Mouse (Mus musculus): ENCODE measurements around the gene Zcchc2. TPM values are rescaled to one million over a fixed set of nuclear protein-coding genes. Genes with fewer than 3 reads are reported as not detected.

Gene Zcchc2
- polyA plus RNA-seq, 1 experiment from 2014 or later, result 2.2 TPM

DNA sequence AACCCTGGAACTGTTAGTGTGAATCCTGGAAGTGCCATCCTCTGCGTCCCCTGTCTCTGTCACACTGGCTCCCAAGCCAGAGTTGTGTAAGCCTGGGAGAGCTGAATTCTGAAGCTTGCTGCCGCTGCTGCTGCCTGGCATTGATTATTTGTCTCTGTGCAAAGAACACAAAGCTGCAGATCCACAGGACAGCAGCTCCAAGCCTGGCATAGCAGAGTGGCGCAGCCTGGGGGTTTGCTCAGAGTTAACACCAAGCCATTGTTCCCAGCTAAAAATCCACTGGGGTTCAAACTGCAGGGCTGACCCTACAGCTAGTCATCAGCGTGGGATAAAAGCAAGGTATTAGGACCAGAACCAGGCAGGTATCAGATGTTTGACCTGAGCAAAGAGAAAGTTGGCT is 80.6 kb downstream of the Zcchc2 start:
- ATAC-seq (replicated peaks; ENCODE audit: extremely low read depth, insufficient read depth, low FRiP score), result 0 out of 2 replicates have a peak, but pooled peaks have one; percentile 5
- Histone ChIP-seq H3K4me3 (ENCODE audit: low read length) (no peak overlapping the region), H3K9me3 (replicated peaks; ENCODE audit: control insufficient read depth, low read length) (no peaks in the 10 kb centered on the region), H3K27ac (ENCODE audit: low read length) (no peak overlapping the region), H3K9ac (ENCODE audit: low read length) (no peak overlapping the region), H3K27me3 (ENCODE audit: control insufficient read depth, insufficient read depth, low read length) (no peaks in the 10 kb centered on the region), H3K36me3 (ENCODE audit: control insufficient read depth, insufficient read depth) (no peaks in the 10 kb centered on the region), H3K4me2 (ENCODE audit: low read depth, low read length) (no peak overlapping the region), H3K4me1 (ENCODE audit: control insufficient read depth, insufficient read depth, low read length) (0 out of 2 replicates have a peak, but pooled peaks cover 2% of the 10 kb centered on the region)
- 60% methylated on average over 4 of the region's 4 CpGs for WGBS

DNA sequence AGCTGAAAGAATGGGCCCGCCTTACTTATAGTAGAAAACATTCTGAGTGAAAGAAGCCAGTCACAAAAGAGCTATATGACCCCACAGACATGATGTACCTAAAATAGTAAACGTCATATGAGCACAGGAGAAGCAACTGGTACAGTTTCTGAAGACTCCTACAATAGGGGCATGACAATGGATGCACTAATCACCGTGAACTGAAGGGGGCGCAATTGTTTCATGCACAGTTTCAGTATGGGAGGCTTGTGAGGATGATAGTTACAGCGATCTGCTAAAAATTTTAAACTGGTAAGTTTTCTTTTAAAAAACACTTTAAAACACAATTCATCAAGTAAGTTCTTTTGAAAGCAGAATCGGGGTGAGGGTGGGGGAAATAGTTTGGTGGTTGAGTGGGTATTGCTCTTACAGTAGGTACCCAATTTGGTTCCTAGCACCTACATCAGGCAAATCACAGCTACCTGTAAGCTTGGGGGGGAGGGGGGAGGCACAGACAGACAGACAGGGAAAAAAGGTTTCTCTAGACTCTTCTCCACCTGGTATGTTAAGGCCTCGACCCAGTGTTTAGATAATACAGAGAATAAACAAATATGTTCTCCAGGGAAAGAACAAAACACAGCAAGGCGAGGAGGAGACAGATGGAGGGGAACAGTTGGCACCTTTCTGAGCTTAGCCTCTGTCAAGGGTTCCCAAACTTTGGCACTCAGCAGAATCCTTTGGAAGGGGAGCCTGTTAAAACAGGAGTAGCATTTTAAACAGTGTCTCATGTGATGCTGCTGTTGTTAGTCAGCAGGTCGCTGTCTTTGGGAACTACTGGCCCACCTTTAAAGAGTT is 81.2 kb downstream of the Zcchc2 start:
- Histone ChIP-seq H3K9me3 (replicated peaks; ENCODE audit: control insufficient read depth, low read length) (no peaks in the 10 kb centered on the region), H3K36me3 (ENCODE audit: control insufficient read depth, insufficient read depth) (no peaks in the 10 kb centered on the region), H3K4me2 (ENCODE audit: low read depth, low read length) (peak overlapping the region; percentile 47), H3K4me3 (ENCODE audit: low read length) (no peak overlapping the region), H3K4me1 (ENCODE audit: control insufficient read depth, insufficient read depth, low read length) (0 out of 2 replicates have a peak, but pooled peaks cover 2% of the 10 kb centered on the region), H3K27ac (ENCODE audit: low read length) (no peak overlapping the region), H3K27me3 (ENCODE audit: control insufficient read depth, insufficient read depth, low read length) (no peaks in the 10 kb centered on the region), H3K9ac (ENCODE audit: low read length) (no peak overlapping the region)
- 17% methylated on average over 9 of the region's 9 CpGs for WGBS
- ATAC-seq (replicated peaks; ENCODE audit: extremely low read depth, insufficient read depth, low FRiP score), result peak; percentile 57; the same call in 1 of the 2 replicates

DNA sequence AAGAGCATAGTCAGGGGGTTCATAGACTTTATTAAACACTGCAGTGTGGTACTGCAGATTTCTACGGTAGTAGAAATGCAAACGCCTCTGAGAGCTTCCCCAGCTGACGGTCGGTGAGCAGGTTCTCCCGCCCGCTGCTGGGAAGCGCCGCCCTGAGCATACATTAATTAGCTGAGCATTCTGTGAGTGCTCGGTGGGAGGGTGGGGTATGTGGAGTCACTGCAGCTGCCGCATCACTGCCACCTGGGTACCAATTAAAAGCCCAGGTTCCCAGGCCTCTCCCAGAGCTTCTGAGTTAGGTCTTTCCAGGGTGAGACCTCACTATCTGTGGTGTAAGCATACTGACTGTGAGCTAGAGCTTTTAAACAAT is 81.8 kb downstream of the Zcchc2 start:
- H3K9ac ChIP-seq (ENCODE audit: low read length), result no peak overlapping the region
- H3K9me3 ChIP-seq (replicated peaks; ENCODE audit: control insufficient read depth, low read length), result no peaks in the 10 kb centered on the region
- H3K27me3 ChIP-seq (ENCODE audit: control insufficient read depth, insufficient read depth, low read length), result no peaks in the 10 kb centered on the region
- no peak for ATAC-seq (replicated peaks; ENCODE audit: extremely low read depth, insufficient read depth, low FRiP score)
- H3K27ac ChIP-seq (ENCODE audit: low read length), result no peak overlapping the region
- H3K4me2 ChIP-seq (ENCODE audit: low read depth, low read length), result peak overlapping the region; percentile 47
- H3K36me3 ChIP-seq (ENCODE audit: control insufficient read depth, insufficient read depth), result no peaks in the 10 kb centered on the region
- 15% methylated on average over 10 of the region's 10 CpGs for WGBS
- H3K4me1 ChIP-seq (ENCODE audit: control insufficient read depth, insufficient read depth, low read length), result 0 out of 2 replicates have a peak, but pooled peaks cover 2% of the 10 kb centered on the region
- no peak overlapping the region for H3K4me3 ChIP-seq (ENCODE audit: low read length)

DNA sequence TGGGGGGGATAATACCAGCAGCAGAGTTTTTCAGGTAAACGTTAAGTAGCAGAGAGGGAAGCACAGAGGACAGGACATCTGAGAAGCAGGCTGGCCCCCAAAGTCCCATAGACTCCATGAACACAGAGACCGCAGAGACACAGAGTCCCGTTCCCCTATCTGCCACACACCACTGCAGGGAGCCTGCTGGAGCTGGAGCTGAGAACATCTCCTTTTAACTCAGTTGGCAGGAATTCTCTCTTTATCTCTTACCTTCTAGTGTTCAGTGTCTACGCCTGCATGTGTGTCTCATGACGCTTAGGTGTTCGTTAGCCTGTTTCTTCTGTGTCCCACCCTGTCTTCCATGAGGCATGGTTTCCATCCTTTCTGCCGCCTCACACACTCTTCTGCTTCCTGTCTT is 83.0 kb downstream of the Zcchc2 start:
- Histone ChIP-seq H3K27me3 (ENCODE audit: control insufficient read depth, insufficient read depth, low read length) (no peaks in the 10 kb centered on the region), H3K4me3 (ENCODE audit: low read length) (no peak overlapping the region), H3K9ac (ENCODE audit: low read length) (no peak overlapping the region), H3K9me3 (replicated peaks; ENCODE audit: control insufficient read depth, low read length) (no peaks in the 10 kb centered on the region), H3K4me2 (ENCODE audit: low read depth, low read length) (no peak overlapping the region), H3K27ac (ENCODE audit: low read length) (no peak overlapping the region), H3K4me1 (ENCODE audit: control insufficient read depth, insufficient read depth, low read length) (0 out of 2 replicates have a peak, but pooled peaks cover 2% of the 10 kb centered on the region), H3K36me3 (ENCODE audit: control insufficient read depth, insufficient read depth) (no peaks in the 10 kb centered on the region)
- no peak for ATAC-seq (replicated peaks; ENCODE audit: extremely low read depth, insufficient read depth, low FRiP score)
- WGBS, result 52% methylated on average over 7 of the region's 7 CpGs

DNA sequence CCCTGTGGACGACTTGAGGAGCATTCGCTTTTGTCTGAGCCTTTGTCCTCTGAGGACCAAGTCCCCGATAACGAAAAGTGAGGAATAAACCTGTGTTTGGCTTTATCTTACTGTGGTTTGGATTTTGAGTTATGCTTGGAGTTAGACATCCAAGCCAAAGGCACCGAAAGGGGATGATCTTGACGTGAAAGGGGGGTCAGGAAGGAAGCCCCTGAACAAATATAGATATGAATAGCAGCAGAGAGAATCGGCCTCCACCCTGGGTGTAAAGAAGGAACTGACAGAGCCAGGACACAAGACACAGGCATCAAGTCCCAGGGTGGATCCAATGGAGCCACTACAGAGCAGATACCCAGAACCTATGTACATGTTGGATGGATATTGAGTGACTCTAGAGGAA is 83.9 kb downstream of the Zcchc2 start:
- no peak for ATAC-seq (replicated peaks; ENCODE audit: extremely low read depth, insufficient read depth, low FRiP score)

DNA sequence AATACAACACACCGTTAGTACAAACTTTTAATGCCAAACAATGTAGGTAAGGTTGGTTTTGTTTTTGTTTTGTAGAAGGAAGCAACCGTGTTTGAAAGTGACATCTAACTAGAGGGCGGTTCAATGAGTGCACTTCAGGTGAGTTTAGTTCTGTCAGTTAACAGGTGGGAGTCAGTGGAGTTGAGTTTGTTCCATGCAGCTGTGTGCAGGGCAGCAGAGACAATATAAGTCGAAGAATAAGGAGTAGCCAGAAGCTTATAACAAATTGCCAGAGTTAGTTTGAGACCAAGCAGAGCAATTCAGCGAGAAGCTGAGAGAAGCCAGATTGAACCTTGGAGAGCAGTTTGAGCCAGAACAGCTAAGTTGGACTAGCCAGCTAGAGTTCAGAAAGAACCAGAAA is 84.5 kb downstream of the Zcchc2 start:
- Histone ChIP-seq H3K27ac (ENCODE audit: low read length) (no peak overlapping the region), H3K9me3 (replicated peaks; ENCODE audit: control insufficient read depth, low read length) (no peaks in the 10 kb centered on the region), H3K4me2 (ENCODE audit: low read depth, low read length) (no peak overlapping the region), H3K4me3 (ENCODE audit: low read length) (no peak overlapping the region), H3K9ac (ENCODE audit: low read length) (no peak overlapping the region), H3K27me3 (ENCODE audit: control insufficient read depth, insufficient read depth, low read length) (no peaks in the 10 kb centered on the region), H3K36me3 (ENCODE audit: control insufficient read depth, insufficient read depth) (no peaks in the 10 kb centered on the region), H3K4me1 (ENCODE audit: control insufficient read depth, insufficient read depth, low read length) (0 out of 2 replicates have a peak, but pooled peaks cover 2% of the 10 kb centered on the region)
- ATAC-seq (replicated peaks; ENCODE audit: extremely low read depth, insufficient read depth, low FRiP score), result no peak
- WGBS, result 86% methylated on average over 5 of the region's 5 CpGs

More for the DNA sequence above, 83.9 kb downstream of the Zcchc2 start:
- Histone ChIP-seq H3K4me2 (ENCODE audit: low read depth, low read length) (no peak overlapping the region), H3K9me3 (replicated peaks; ENCODE audit: control insufficient read depth, low read length) (no peaks in the 10 kb centered on the region), H3K9ac (ENCODE audit: low read length) (no peak overlapping the region), H3K4me1 (ENCODE audit: control insufficient read depth, insufficient read depth, low read length) (0 out of 2 replicates have a peak, but pooled peaks cover 2% of the 10 kb centered on the region), H3K36me3 (ENCODE audit: control insufficient read depth, insufficient read depth) (no peaks in the 10 kb centered on the region), H3K4me3 (ENCODE audit: low read length) (no peak overlapping the region), H3K27me3 (ENCODE audit: control insufficient read depth, insufficient read depth, low read length) (no peaks in the 10 kb centered on the region), H3K27ac (ENCODE audit: low read length) (no peak overlapping the region)
- 67% methylated on average over 7 of the region's 7 CpGs for WGBS

DNA sequence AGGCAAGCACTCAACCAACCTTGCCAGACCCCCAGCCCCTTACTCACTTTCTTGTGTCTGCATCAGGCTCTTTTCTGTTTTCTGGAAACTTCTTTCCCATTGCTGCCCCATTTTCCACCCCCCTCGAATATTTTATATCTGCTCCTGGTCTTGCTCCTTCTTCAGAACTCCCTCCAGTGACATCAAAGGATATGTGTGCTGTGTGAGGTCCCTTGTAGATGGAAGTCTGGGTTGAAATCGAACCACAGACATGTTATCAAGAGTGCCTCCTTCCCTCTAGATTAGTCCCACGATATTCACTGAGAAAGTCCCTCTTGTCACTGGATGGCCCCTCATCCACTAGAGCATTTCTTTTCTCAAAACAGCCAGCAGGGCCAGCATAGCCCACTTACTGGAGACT is 86.4 kb downstream of the Zcchc2 start:
- no peaks in the 10 kb centered on the region for H3K9me3 ChIP-seq (replicated peaks; ENCODE audit: control insufficient read depth, low read length)
- no peak for ATAC-seq (replicated peaks; ENCODE audit: extremely low read depth, insufficient read depth, low FRiP score)
- H3K4me2 ChIP-seq (ENCODE audit: low read depth, low read length), result no peak overlapping the region
- H3K36me3 ChIP-seq (ENCODE audit: control insufficient read depth, insufficient read depth), result no peaks in the 10 kb centered on the region
- 0 out of 2 replicates have a peak, but pooled peaks cover 2% of the 10 kb centered on the region for H3K4me1 ChIP-seq (ENCODE audit: control insufficient read depth, insufficient read depth, low read length)
- H3K27me3 ChIP-seq (ENCODE audit: control insufficient read depth, insufficient read depth, low read length), result no peaks in the 10 kb centered on the region
- 60% methylated on average over 3 of the region's 3 CpGs for WGBS
- H3K4me3 ChIP-seq (ENCODE audit: low read length), result no peak overlapping the region
- no peak overlapping the region for H3K9ac ChIP-seq (ENCODE audit: low read length)
- no peak overlapping the region for H3K27ac ChIP-seq (ENCODE audit: low read length)

DNA sequence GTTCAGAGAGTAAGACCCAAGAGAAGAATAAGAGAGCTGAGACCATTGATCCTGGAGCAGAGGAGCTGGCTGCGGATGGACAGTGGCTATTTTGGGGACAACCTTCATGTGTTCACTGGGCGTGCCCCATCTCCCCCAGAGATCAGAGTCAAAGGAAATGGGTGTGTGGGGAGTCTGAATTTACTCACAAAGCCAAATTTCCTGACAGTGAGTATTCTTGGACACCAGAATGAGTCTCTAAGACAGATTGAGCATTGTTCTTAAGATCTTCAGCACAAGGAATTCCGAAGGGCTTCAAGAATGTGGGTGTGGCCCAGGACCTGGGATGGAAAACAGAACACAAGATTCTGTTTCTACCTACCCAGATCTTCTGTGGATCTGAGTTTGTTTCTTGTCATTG is 87.0 kb downstream of the Zcchc2 start:
- H3K4me3 ChIP-seq (ENCODE audit: low read length), result no peak overlapping the region
- WGBS, result 73% methylated on average over 3 of the region's 3 CpGs
- H3K27me3 ChIP-seq (ENCODE audit: control insufficient read depth, insufficient read depth, low read length), result no peaks in the 10 kb centered on the region
- H3K9me3 ChIP-seq (replicated peaks; ENCODE audit: control insufficient read depth, low read length), result no peaks in the 10 kb centered on the region
- no peaks in the 10 kb centered on the region for H3K36me3 ChIP-seq (ENCODE audit: control insufficient read depth, insufficient read depth)
- H3K4me1 ChIP-seq (ENCODE audit: control insufficient read depth, insufficient read depth, low read length), result no peaks in the 10 kb centered on the region
- no peak overlapping the region for H3K9ac ChIP-seq (ENCODE audit: low read length)
- no peak overlapping the region for H3K4me2 ChIP-seq (ENCODE audit: low read depth, low read length)
- no peak overlapping the region for H3K27ac ChIP-seq (ENCODE audit: low read length)
- ATAC-seq (replicated peaks; ENCODE audit: extremely low read depth, insufficient read depth, low FRiP score), result no peak

Data from heart, embryonic 16.5 days (tissue).